Mouse (Mus musculus) frontal cortex, postnatal 25 days (tissue): ENCODE measurements around the gene Ndufaf2.

Source experiments
- DNase-seq, 2 experiments: peaks; one replicate each; pipeline ENCODE4 v3.0.0; 2022; ENCODE audit warnings: low spot score in 2 of 2

The Ndufaf2 gene

GRCm38 (mm10) chr13:108086036-108086435, 72.4 kb downstream of the Ndufaf2 start:
- no peak for DNase-seq

GRCm38 (mm10) chr13:108084086-108084485, 74.3 kb downstream of the Ndufaf2 start:
- DNase-seq: no peak

GRCm38 (mm10) chr13:108077901-108078300, 80.5 kb downstream of the Ndufaf2 start:
- DNase-seq: no peak

- no peak for DNase-seq
Observed at GRCm38 (mm10) chr13:108077476-108077875, 80.9 kb downstream of the Ndufaf2 start.

GRCm38 (mm10) chr13:108070171-108070570, 88.3 kb downstream of the Ndufaf2 start:
- no peak for DNase-seq

- no peak for DNase-seq
Observed at GRCm38 (mm10) chr13:108069151-108069550, 89.3 kb downstream of the Ndufaf2 start.

- no peak for DNase-seq
Observed at GRCm38 (mm10) chr13:108066021-108066420, 92.4 kb downstream of the Ndufaf2 start.

- no peak for DNase-seq
Observed at GRCm38 (mm10) chr13:108064331-108064730, 94.1 kb downstream of the Ndufaf2 start.

- no peak for DNase-seq
Observed at GRCm38 (mm10) chr13:108063374-108064134, 94.9 kb downstream of the Ndufaf2 start.

GRCm38 (mm10) chr13:108062900-108063299, 95.5 kb downstream of the Ndufaf2 start:
- DNase-seq: no peak

GRCm38 (mm10) chr13:108060936-108061578, 97.4 kb downstream of the Ndufaf2 start:
- DNase-seq: no peak

GRCm38 (mm10) chr13:108060286-108060885, 98.0 kb downstream of the Ndufaf2 start:
- DNase-seq: no peak

GRCm38 (mm10) chr13:108056896-108057295, 101.5 kb downstream of the Ndufaf2 start:
- DNase-seq: no peak

- no peak for DNase-seq
Observed at GRCm38 (mm10) chr13:108047364-108047763, 111.1 kb downstream of the Ndufaf2 start.

- DNase-seq: no peak
Observed at GRCm38 (mm10) chr13:108046891-108047290, 111.5 kb downstream of the Ndufaf2 start.

- DNase-seq: no peak
Observed at GRCm38 (mm10) chr13:108046071-108046470, 112.4 kb downstream of the Ndufaf2 start.

GRCm38 (mm10) chr13:108045646-108046045, 112.8 kb downstream of the Ndufaf2 start:
- DNase-seq: no peak

GRCm38 (mm10) chr13:108044222-108044941, 114.0 kb downstream of the Ndufaf2 start, which contains the start of gene Smim15:
Smim15 (plus strand) TSS chr13:108044446.
- peak; percentile 63 to 68 for DNase-seq

GRCm38 (mm10) chr13:108043431-108044221, 114.8 kb downstream of the Ndufaf2 start:
- DNase-seq: no peak

- DNase-seq: peak in 1 of 2 experiments; percentile 51
Observed at GRCm38 (mm10) chr13:108041358-108041757, 117.1 kb downstream of the Ndufaf2 start.

GRCm38 (mm10) chr13:108040451-108040850, 118.0 kb downstream of the Ndufaf2 start:
- DNase-seq: no peak
